Mouse (Mus musculus): Measurements from ENCODE around the gene Dhrs3. TPM values are rescaled to one million over a fixed set of nuclear protein-coding genes. Genes with fewer than 3 reads are reported as not detected.
A peak's percentile ranks its signal among the peaks of the same experiment; 100 is the strongest.

Dhrs3 gene
- polyA plus RNA-seq, 1 experiment from 2014 or later, result 57.2 TPM

- no peaks in the 10 kb centered on the region for H3K9me3 ChIP-seq
- WGBS, result 99% methylated on average over 2 of the region's 2 CpGs
- no peak overlapping the region for H3K27ac ChIP-seq
- peaks cover 30% of the 10 kb centered on the region for H3K4me1 ChIP-seq
- H3K9ac ChIP-seq, result no peak overlapping the region
- ATAC-seq (ENCODE audit: insufficient number of reproducible peaks, insufficient read depth, low FRiP score, low TSS enrichment, low read depth), result no peak
- H3K4me3 ChIP-seq, result no peak overlapping the region
- H3K4me2 ChIP-seq, result no peak overlapping the region
- peaks cover 11% of the 10 kb centered on the region for H3K36me3 ChIP-seq
- H3K27me3 ChIP-seq, result peaks cover 4% of the 10 kb centered on the region
These were observed 6.1 kb downstream of the Dhrs3 start for GRCm38 (mm10) chr4:144898737-144899136.

GRCm38 (mm10) chr4:144901561-144902111 is 9.0 kb downstream of the Dhrs3 start:
- no peak overlapping the region for H3K9ac ChIP-seq
- H3K27ac ChIP-seq, result no peak overlapping the region
- H3K4me3 ChIP-seq, result no peak overlapping the region
- no peak overlapping the region for H3K4me2 ChIP-seq
- peaks cover 14% of the 10 kb centered on the region for H3K36me3 ChIP-seq
- H3K27me3 ChIP-seq, result no peaks in the 10 kb centered on the region
- ATAC-seq (ENCODE audit: insufficient number of reproducible peaks, insufficient read depth, low FRiP score, low TSS enrichment, low read depth), result no peak
- 79% methylated on average over 5 of the region's 5 CpGs for WGBS
- H3K9me3 ChIP-seq, result no peaks in the 10 kb centered on the region
- H3K4me1 ChIP-seq, result peaks cover 8% of the 10 kb centered on the region

- Histone ChIP-seq H3K4me2 (no peak overlapping the region), H3K27me3 (no peaks in the 10 kb centered on the region), H3K9ac (no peak overlapping the region), H3K27ac (no peak overlapping the region), H3K4me1 (peaks cover 11% of the 10 kb centered on the region), H3K9me3 (no peaks in the 10 kb centered on the region), H3K4me3 (no peak overlapping the region), H3K36me3 (peaks cover 14% of the 10 kb centered on the region)
- 88% methylated on average over 1 of the region's 1 CpGs for WGBS
- no peak for ATAC-seq (ENCODE audit: insufficient number of reproducible peaks, insufficient read depth, low FRiP score, low TSS enrichment, low read depth)
These were observed 10.5 kb downstream of the Dhrs3 start for GRCm38 (mm10) chr4:144903088-144903487.

- H3K27ac ChIP-seq, result no peak overlapping the region
- no peaks in the 10 kb centered on the region for H3K9me3 ChIP-seq
- H3K4me2 ChIP-seq, result no peak overlapping the region
- no peak overlapping the region for H3K4me3 ChIP-seq
- peaks cover 7% of the 10 kb centered on the region; the same call in 1 of the 2 replicates for H3K36me3 ChIP-seq
- ATAC-seq (ENCODE audit: insufficient number of reproducible peaks, insufficient read depth, low FRiP score, low TSS enrichment, low read depth), result no peak
- 58% methylated on average over 3 of the region's 3 CpGs for WGBS
- H3K4me1 ChIP-seq, result peaks cover 11% of the 10 kb centered on the region
- H3K27me3 ChIP-seq, result no peaks in the 10 kb centered on the region
- H3K9ac ChIP-seq, result no peak overlapping the region
These were observed 11.3 kb downstream of the Dhrs3 start for GRCm38 (mm10) chr4:144903932-144904331.

- peaks cover 11% of the 10 kb centered on the region for H3K4me1 ChIP-seq
- H3K36me3 ChIP-seq, result 0 out of 2 replicates have a peak, but pooled peaks cover 3% of the 10 kb centered on the region
- no peaks in the 10 kb centered on the region for H3K27me3 ChIP-seq
- no peak overlapping the region for H3K27ac ChIP-seq
- no peak overlapping the region for H3K4me2 ChIP-seq
- no peaks in the 10 kb centered on the region for H3K9me3 ChIP-seq
- no peak overlapping the region for H3K4me3 ChIP-seq
- ATAC-seq (ENCODE audit: insufficient number of reproducible peaks, insufficient read depth, low FRiP score, low TSS enrichment, low read depth), result no peak
- H3K9ac ChIP-seq, result no peak overlapping the region
- WGBS, result 86% methylated on average over 5 of the region's 5 CpGs
These were observed 12.5 kb downstream of the Dhrs3 start for GRCm38 (mm10) chr4:144905128-144905527.

- no peak overlapping the region for H3K4me2 ChIP-seq
- ATAC-seq (ENCODE audit: insufficient number of reproducible peaks, insufficient read depth, low FRiP score, low TSS enrichment, low read depth), result peak; percentile 34; the same call in 1 of the 2 replicates
- no peak overlapping the region for H3K27ac ChIP-seq
- peaks cover 11% of the 10 kb centered on the region for H3K4me1 ChIP-seq
- no peaks in the 10 kb centered on the region for H3K27me3 ChIP-seq
- no peak overlapping the region for H3K9ac ChIP-seq
- H3K9me3 ChIP-seq, result no peaks in the 10 kb centered on the region
- 0 out of 2 replicates have a peak, but pooled peaks cover 3% of the 10 kb centered on the region for H3K36me3 ChIP-seq
- no peak overlapping the region for H3K4me3 ChIP-seq
- 73% methylated on average over 8 of the region's 8 CpGs for WGBS
These were observed 13.6 kb downstream of the Dhrs3 start for GRCm38 (mm10) chr4:144906001-144906889.

GRCm38 (mm10) chr4:144906978-144907703 is 14.5 kb downstream of the Dhrs3 start:
- Histone ChIP-seq H3K4me3 (no peak overlapping the region), H3K27ac (no peak overlapping the region), H3K4me1 (peaks cover 8% of the 10 kb centered on the region), H3K4me2 (no peak overlapping the region), H3K27me3 (no peaks in the 10 kb centered on the region), H3K36me3 (0 out of 2 replicates have a peak, but pooled peaks cover 3% of the 10 kb centered on the region), H3K9ac (no peak overlapping the region), H3K9me3 (no peaks in the 10 kb centered on the region)
- ATAC-seq (ENCODE audit: insufficient number of reproducible peaks, insufficient read depth, low FRiP score, low TSS enrichment, low read depth), result no peak
- 73% methylated on average over 4 of the region's 4 CpGs for WGBS

- H3K27me3 ChIP-seq, result no peaks in the 10 kb centered on the region
- H3K4me1 ChIP-seq, result peaks cover 8% of the 10 kb centered on the region
- no peaks in the 10 kb centered on the region for H3K9me3 ChIP-seq
- no peak overlapping the region for H3K9ac ChIP-seq
- no peak overlapping the region for H3K27ac ChIP-seq
- H3K4me3 ChIP-seq, result no peak overlapping the region
- no peak overlapping the region for H3K4me2 ChIP-seq
- H3K36me3 ChIP-seq, result 0 out of 2 replicates have a peak, but pooled peaks cover 3% of the 10 kb centered on the region
- no peak for ATAC-seq (ENCODE audit: insufficient number of reproducible peaks, insufficient read depth, low FRiP score, low TSS enrichment, low read depth)
These were observed 16.2 kb downstream of the Dhrs3 start for GRCm38 (mm10) chr4:144908825-144909224.

- Histone ChIP-seq H3K36me3 (0 out of 2 replicates have a peak, but pooled peaks cover 3% of the 10 kb centered on the region), H3K4me1 (peaks cover 8% of the 10 kb centered on the region), H3K4me2 (no peak overlapping the region), H3K27me3 (no peaks in the 10 kb centered on the region), H3K4me3 (no peak overlapping the region), H3K27ac (no peak overlapping the region), H3K9ac (no peak overlapping the region), H3K9me3 (no peaks in the 10 kb centered on the region)
- WGBS, result 86% methylated on average over 3 of the region's 3 CpGs
- ATAC-seq (ENCODE audit: insufficient number of reproducible peaks, insufficient read depth, low FRiP score, low TSS enrichment, low read depth), result no peak
These were observed 17.7 kb downstream of the Dhrs3 start for GRCm38 (mm10) chr4:144910281-144910680.

GRCm38 (mm10) chr4:144913298-144914152 is 20.9 kb downstream of the Dhrs3 start:
- Histone ChIP-seq H3K4me1 (no peaks in the 10 kb centered on the region), H3K9me3 (no peaks in the 10 kb centered on the region), H3K4me2 (no peak overlapping the region), H3K9ac (no peak overlapping the region), H3K36me3 (0 out of 2 replicates have a peak, but pooled peaks cover 7% of the 10 kb centered on the region), H3K27ac (no peak overlapping the region), H3K27me3 (no peaks in the 10 kb centered on the region), H3K4me3 (no peak overlapping the region)
- ATAC-seq (ENCODE audit: insufficient number of reproducible peaks, insufficient read depth, low FRiP score, low TSS enrichment, low read depth), result no peak
- 90% methylated on average over 6 of the region's 6 CpGs for WGBS

- 82% methylated on average over 6 of the region's 6 CpGs for whole genome bisulfite sequencing
- peaks cover 34% of the 10 kb centered on the region for H3K36me3 ChIP-seq
- H3K4me3 ChIP-seq, result no peak overlapping the region
- H3K9ac ChIP-seq, result no peak overlapping the region
- no peak overlapping the region for H3K4me2 ChIP-seq
- H3K9me3 ChIP-seq, result no peaks in the 10 kb centered on the region
- no peaks in the 10 kb centered on the region for H3K27me3 ChIP-seq
- no peak overlapping the region for H3K27ac ChIP-seq
- no peaks in the 10 kb centered on the region for H3K4me1 ChIP-seq
- ATAC-seq (ENCODE audit: insufficient number of reproducible peaks, insufficient read depth, low FRiP score, low TSS enrichment, low read depth), result no peak
These were observed 23.9 kb downstream of the Dhrs3 start for GRCm38 (mm10) chr4:144916520-144916919.
